Mouse (Mus musculus) right cerebral cortex, postnatal 36 days (tissue): Measurements from ENCODE around the gene Stk32b.

ENCODE experiments used
- DNase-seq, 2 experiments: peaks; one replicate each; pipeline ENCODE4 v3.0.0; 2022; ENCODE audit warnings: low spot score in 2 of 2, mixed read lengths in 1 of 2

Gene Stk32b

GRCm38 (mm10) chr5:37716505-37717372 is at the start of gene Stk32b:
Stk32b (minus strand) TSS chr5:37717171.
- DNase-seq = peak; percentile 10 to 16

- DNase-seq = no peak
Measured at GRCm38 (mm10) chr5:37765851-37766250, 48.9 kb upstream of the Stk32b start.

- no peak for DNase-seq
Measured at GRCm38 (mm10) chr5:37762046-37762445, 45.1 kb upstream of the Stk32b start.

GRCm38 (mm10) chr5:37753366-37753765 is 36.4 kb upstream of the Stk32b start:
- no peak for DNase-seq

GRCm38 (mm10) chr5:37752027-37752967 is 35.3 kb upstream of the Stk32b start:
- peak; percentile 44 to 61 for DNase-seq

- no peak for DNase-seq
Measured at GRCm38 (mm10) chr5:37743889-37744707, 27.1 kb upstream of the Stk32b start.

GRCm38 (mm10) chr5:37736213-37736612 is 19.2 kb upstream of the Stk32b start:
- no peak for DNase-seq

GRCm38 (mm10) chr5:37735224-37735623 is 18.3 kb upstream of the Stk32b start, which contains the start of gene Cytl1:
Cytl1 (plus strand) TSS chr5:37735519.
- no peak for DNase-seq

- no peak for DNase-seq
Measured at GRCm38 (mm10) chr5:37730781-37731180, 13.8 kb upstream of the Stk32b start.

GRCm38 (mm10) chr5:37725220-37725886 is 8.4 kb upstream of the Stk32b start:
- DNase-seq = no peak

- no peak for DNase-seq
Measured at GRCm38 (mm10) chr5:37720670-37721069, 3.7 kb upstream of the Stk32b start.

- DNase-seq = peak; percentile 14 to 36
Measured at GRCm38 (mm10) chr5:37717384-37717963, 503 bp upstream of the Stk32b start.

- DNase-seq = no peak
Measured at GRCm38 (mm10) chr5:37709257-37709904, 7.6 kb downstream of the Stk32b start.

- DNase-seq = no peak
Measured at GRCm38 (mm10) chr5:37708124-37708523, 8.8 kb downstream of the Stk32b start.

- DNase-seq = no peak
Measured at GRCm38 (mm10) chr5:37704962-37705361, 12.0 kb downstream of the Stk32b start.

GRCm38 (mm10) chr5:37699757-37700156 is 17.2 kb downstream of the Stk32b start:
- DNase-seq = no peak

- peak; percentile 44 to 55 for DNase-seq
Measured at GRCm38 (mm10) chr5:37697286-37697685, 19.7 kb downstream of the Stk32b start.

GRCm38 (mm10) chr5:37695773-37696172 is 21.2 kb downstream of the Stk32b start:
- no peak for DNase-seq

GRCm38 (mm10) chr5:37692759-37693158 is 24.2 kb downstream of the Stk32b start:
- DNase-seq = no peak

GRCm38 (mm10) chr5:37670781-37671180 is 46.2 kb downstream of the Stk32b start:
- DNase-seq = peak in 1 of 2 experiments; percentile 3
